Comparison of ENCODE assay signal across 8 mouse cellular contexts in genomic region chr6:52957730-52958129, GRCm38 (mm10).
DNase-seq lines count a peak whose midpoint lies in the region; ATAC-seq and TF ChIP-seq lines count a peak whose summit lies in the region.

No protein-coding gene starts in this region.

- H3K9ac ChIP-seq in heart, embryonic 11.5 days (ENCODE audit: low read depth, low read length): no peak overlapping the region

- CTCF ChIA-PET in Patski (lab: Charles Lee): interaction anchor here (1.3 to 5.7 kb wide), 5 partner anchors 10 to 188 kb away, joined by 4 to 46 read pairs (median 6); no protein-coding TSS in a partner anchor

- POLR2A ChIA-PET in Patski (lab: Charles Lee): interaction anchor here (0.6 kb wide), 1 partner anchor 763 kb away, joined by 4 read pairs; no protein-coding TSS in a partner anchor

- no peaks in the 10 kb centered on the region for H3K27me3 ChIP-seq in heart, embryonic 11.5 days (ENCODE audit: control insufficient read depth, insufficient read depth, low read length)
- H3K27me3 ChIP-seq in Patski: no peaks in the 10 kb centered on the region
- no peaks in the 10 kb centered on the region for H3K27me3 ChIP-seq in testis, adult 2 months (ENCODE audit: control insufficient read depth, insufficient read depth, low read length)

- no peaks in the 10 kb centered on the region for H3K36me3 ChIP-seq in heart, embryonic 11.5 days (ENCODE audit: control insufficient read depth, insufficient read depth, low read length)
- H3K36me3 ChIP-seq in testis, adult 2 months (ENCODE audit: control insufficient read depth, insufficient read depth, low read length): no peaks in the 10 kb centered on the region

- no peaks in the 10 kb centered on the region for H3K9me3 ChIP-seq in heart, embryonic 11.5 days (replicated peaks; ENCODE audit: control insufficient read depth, low read length)

- peak; percentile 94 for TF ChIP-seq CTCF in Patski (IDR thresholded peaks at IDR 0.05)
- peak; percentile 95 for TF ChIP-seq CTCF in testis, adult 2 months (IDR thresholded peaks at IDR 0.05; ENCODE audit: control insufficient read depth, insufficient read depth, insufficient replicate concordance, low read depth, low read length)

- H3K4me3 ChIP-seq in heart, embryonic 11.5 days (ENCODE audit: low read depth, low read length): no peak overlapping the region
- H3K4me3 ChIP-seq in testis, adult 2 months (ENCODE audit: control insufficient read depth, low read depth, low read length): no peak overlapping the region

- H3K27ac ChIP-seq in heart, embryonic 11.5 days (ENCODE audit: low read depth, low read length): no peak overlapping the region
- no peak overlapping the region for H3K27ac ChIP-seq in testis, adult 2 months (ENCODE audit: control insufficient read depth, insufficient read depth, low read depth, low read length)

- peak; percentile 53 for DNase-seq in heart, adult 8-10 months (ENCODE audit: low spot score)
- DNase-seq in Patski (ENCODE audit: low read depth, low spot score): no peak
- peak; percentile 92 for DNase-seq in cerebellum, adult 9-10 months
- peak; percentile 47 to 71 for DNase-seq in gastrocnemius, postnatal 4 days (ENCODE audit: low spot score in 2 of 2)
- DNase-seq in left cerebral cortex, adult 18-20 months (ENCODE audit: low spot score in 2 of 2): peak; percentile 69 to 77
- DNase-seq in monocyte, adult 2 months (ENCODE audit: low read depth in 1 of 2, low spot score in 2 of 2): peak; percentile 39 to 56

- no peak for TF ChIP-seq POLR2A in testis, adult 2 months (IDR thresholded peaks at IDR 0.05; ENCODE audit: control insufficient read depth, low read depth, low read length)

- no peak overlapping the region for H3K4me2 ChIP-seq in heart, embryonic 11.5 days

- 14% methylated on average over 4 of the region's 4 CpGs for WGBS in heart, embryonic 11.5 days (ENCODE audit: insufficient replicate concordance)

- peaks cover 11% of the 10 kb centered on the region; the same call in 1 of the 2 replicates for H3K4me1 ChIP-seq in heart, embryonic 11.5 days (ENCODE audit: control insufficient read depth, insufficient read depth, low read length)
- H3K4me1 ChIP-seq in testis, adult 2 months (ENCODE audit: control insufficient read depth, insufficient read depth, low read length): no peaks in the 10 kb centered on the region; the same call in 1 of the 2 replicates

- no peak for ATAC-seq in heart, embryonic 11.5 days (replicated peaks; ENCODE audit: insufficient number of reproducible peaks, low FRiP score, low TSS enrichment)
- no peak for ATAC-seq in Patski

- in situ Hi-C loops in Patski (cut with MboI; ENCODE audit: low pct_unique_long_range_greater_than_20kb): no loop called here
